Mouse (Mus musculus): Measurements from ENCODE around the gene Gm49336. TPM values are rescaled to one million over a fixed set of nuclear protein-coding genes. Genes with fewer than 3 reads are reported as not detected.

Gene Gm49336
- total RNA-seq (2023; ENCODE audit: inconsistent age), result 48.2 to 62.2 TPM (median 54.0 TPM) in 4 replicates

GRCm38 (mm10) chr14:60251281-60252003 lies at the start of gene Gm49336, which contains the start of gene Nupl1:
TSS of gene Gm49336 (minus strand) at chr14:60251507.
TSS of gene Nupl1 (minus strand) at chr14:60251431.

GRCm38 (mm10) chr14:60264990-60265876 lies 13.9 kb upstream of the Gm49336 start, which contains the start of gene Mtmr6:
TSS of gene Mtmr6 (plus strand) at chr14:60265228.

GRCm38 (mm10) chr14:60196884-60197283 lies 54.4 kb downstream of the Gm49336 start, which contains the start of gene Atp8a2:
TSS of gene Atp8a2 (minus strand) at chr14:60197179.

Other genes starting within 250 kb of the Gm49336 start
- gene Atp8a2, start 54.3 kb downstream of the Gm49336 start, total RNA-seq (2023; ENCODE audit: inconsistent age), result 0.13 TPM in 1 of 4 replicates, not detected in the others
- 0.19 TPM in 1 of 4 replicates, not detected in the others for gene Nupl1, start 76 bp downstream of the Gm49336 start, total RNA-seq (2023; ENCODE audit: inconsistent age)
- gene Mtmr6, start 13.7 kb upstream of the Gm49336 start, total RNA-seq (2023; ENCODE audit: inconsistent age), result 34.8 to 39.5 TPM (median 36.1 TPM) in 4 replicates
- 0.06 to 0.30 TPM (median 0.13 TPM) in 4 replicates for gene Amer2, start 121.8 kb upstream of the Gm49336 start, total RNA-seq (2023; ENCODE audit: inconsistent age)

Measured in B cell, adult (primary cell).